Mouse (Mus musculus) right cerebral cortex, adult 18-20 months (tissue): ENCODE data around the gene Gtf2f2.
"Not testable (repeated sequence)": the region's sequence is repeated elsewhere in the genome, so short reads cannot be mapped to it uniquely, and the experiment has no call there.

Experiments
- DNase-seq: peaks from one replicate; pipeline ENCODE4 v3.0.0; 2022; ENCODE audit warnings: mixed read lengths

Gene Gtf2f2

GRCm38 (mm10) chr14:75992371-75992770 lies 18.3 kb downstream of the Gtf2f2 start:
- DNase-seq = no peak

DNA sequence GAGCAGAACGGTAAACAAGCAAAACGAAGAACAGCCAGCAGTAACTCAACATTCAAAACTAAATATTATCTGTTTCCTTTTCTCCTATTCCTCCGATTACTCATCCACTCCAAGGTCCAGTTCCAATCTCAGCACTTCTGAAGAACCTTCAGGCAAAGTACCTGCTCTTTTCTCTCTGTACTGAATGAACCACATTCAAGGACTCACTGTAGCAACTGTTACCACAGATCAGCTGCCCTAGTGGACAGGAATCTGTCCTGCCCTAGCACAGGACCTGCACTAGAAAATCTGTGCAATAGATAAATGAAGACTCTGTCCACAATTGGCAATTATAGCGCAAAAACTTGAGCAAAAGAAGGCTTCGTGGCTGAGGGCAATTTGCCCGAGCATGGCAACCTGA lies 19.7 kb downstream of the Gtf2f2 start:
- DNase-seq = no peak

GRCm38 (mm10) chr14:75989168-75989567 lies 21.5 kb downstream of the Gtf2f2 start:
- no peak for DNase-seq

DNA sequence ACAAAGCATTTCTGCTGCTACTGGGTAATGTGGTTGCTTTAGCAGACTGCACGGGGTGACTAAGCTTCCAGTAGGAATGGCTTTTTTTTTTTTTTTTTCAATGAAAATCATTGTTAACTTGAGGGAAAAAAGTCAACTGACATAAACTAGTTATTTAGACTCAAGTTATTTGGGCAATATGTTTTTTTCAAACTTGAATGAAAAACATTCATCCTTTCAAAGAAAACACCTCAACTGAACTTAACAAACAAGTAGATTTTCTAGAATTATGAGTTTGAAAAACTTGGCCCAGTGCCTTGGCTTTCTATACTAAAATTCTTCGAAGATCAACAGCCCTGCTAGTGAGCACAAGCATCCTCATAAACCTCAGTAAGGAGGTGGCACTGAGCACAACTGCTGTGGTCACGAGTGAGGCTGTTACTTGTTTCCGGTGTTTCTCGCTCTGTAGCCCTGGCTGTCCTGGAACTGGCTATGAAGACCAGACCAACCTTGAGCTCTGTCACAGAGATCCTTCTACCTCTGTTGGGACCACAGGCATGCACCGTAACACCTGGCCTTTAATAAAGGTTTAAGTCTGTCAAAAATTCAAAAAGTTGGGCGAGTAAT lies 23.7 kb downstream of the Gtf2f2 start:
- no peak for DNase-seq

- no peak for DNase-seq
Measured at GRCm38 (mm10) chr14:75985112-75985511, 25.6 kb downstream of the Gtf2f2 start.

- no peak for DNase-seq
Measured at GRCm38 (mm10) chr14:75983891-75984290, 26.8 kb downstream of the Gtf2f2 start.

DNA sequence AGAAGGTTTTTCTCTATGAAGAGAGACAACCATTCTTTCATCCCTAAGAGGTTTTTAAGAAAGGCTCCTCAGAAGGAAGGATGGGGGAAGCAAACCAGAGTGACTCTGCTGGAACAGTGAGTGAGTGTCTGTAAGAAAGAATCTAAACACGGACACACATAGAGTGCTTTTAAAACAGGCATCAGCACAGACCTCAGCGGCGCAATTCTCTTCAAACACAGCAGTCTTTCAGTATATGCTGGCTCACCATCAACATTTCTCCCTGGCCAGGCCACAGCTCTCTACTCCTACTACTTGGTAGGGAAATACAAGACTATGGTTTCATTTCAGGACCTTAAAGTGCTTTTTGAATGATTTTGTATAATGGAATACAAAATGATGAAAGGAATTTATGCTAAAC lies 29.4 kb downstream of the Gtf2f2 start:
- no peak for DNase-seq

DNA sequence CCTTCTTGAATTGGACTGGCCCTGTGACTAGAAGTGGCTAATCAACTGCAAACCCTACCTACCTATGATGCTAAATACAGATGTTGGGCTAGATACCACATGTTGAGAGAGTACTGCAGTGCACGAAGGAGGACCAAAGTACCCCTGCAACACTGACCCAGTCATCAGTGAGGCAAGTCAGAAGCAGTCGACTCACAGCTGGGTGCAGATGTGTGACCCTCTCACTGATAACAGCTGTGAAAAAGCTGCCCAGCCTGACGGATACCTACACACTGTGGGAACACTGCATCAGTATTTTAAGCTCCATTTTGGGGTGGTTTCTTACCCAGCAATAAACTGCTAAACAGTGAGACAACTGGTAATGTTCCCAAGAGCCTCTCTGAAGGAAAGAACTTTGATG lies 34.6 kb downstream of the Gtf2f2 start:
- DNase-seq = no peak

GRCm38 (mm10) chr14:75967291-75967690 lies 43.4 kb downstream of the Gtf2f2 start:
- no peak for DNase-seq

DNA sequence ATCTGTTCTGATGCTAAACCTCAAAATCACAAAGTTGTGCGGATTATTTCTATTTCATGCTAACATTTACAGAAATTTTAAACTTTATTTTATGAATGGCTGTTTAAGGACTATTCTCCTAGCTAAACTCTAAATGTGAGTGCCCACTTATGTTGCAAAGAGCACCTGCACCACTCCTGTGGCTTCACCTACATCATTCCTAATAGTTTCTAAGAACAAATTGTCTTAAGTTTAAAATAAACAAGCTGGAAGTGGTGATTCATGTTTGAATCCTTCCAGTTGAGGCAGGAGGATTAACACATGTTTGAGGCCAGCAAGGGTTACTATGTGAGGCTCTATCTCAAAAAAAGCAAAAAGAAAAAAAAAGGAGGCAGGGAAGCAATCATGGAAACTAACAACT lies 46.2 kb downstream of the Gtf2f2 start:
- no peak for DNase-seq

DNA sequence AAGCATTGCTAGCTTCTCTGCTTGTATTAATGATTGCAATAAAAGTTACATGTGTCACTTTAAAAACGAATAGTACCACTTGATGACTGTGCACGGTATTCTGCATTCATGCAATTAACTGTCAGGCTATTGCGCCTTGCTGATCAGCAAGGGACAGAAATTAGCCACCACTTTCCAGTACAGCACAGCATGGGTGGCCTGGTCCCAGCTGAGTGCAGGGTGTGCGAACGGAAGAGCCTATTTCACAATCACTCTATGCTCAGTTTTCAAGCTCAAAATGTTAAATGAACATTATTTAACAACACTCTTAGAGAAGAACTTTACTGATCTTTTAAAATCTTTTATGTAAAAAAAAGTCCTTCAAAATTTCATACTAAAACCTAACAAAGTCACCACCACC lies 46.7 kb downstream of the Gtf2f2 start:
- DNase-seq = no peak

- DNase-seq = no peak
Measured at GRCm38 (mm10) chr14:75963215-75963614, 47.5 kb downstream of the Gtf2f2 start.

DNA sequence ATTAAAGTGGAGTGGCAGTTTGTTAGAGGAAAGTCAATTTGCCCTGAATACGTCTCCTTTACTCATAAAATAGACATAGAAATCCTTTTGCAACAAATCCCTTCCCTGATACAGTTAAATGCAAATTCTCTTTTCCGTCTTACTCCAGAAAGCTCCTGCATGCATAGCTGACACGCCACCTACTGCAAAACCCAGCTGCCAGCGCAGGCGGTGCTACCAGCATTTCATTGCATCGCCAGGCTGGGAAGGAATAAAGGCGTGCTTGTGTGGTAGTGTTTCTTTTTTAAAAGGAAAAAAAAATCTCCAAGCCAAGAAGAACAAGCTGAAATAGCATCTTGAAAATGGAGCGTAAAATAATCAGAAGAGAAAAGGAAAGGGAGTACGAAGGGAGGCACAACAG lies 48.4 kb downstream of the Gtf2f2 start:
- DNase-seq = peak; percentile 90

GRCm38 (mm10) chr14:75954766-75955165 lies 55.9 kb downstream of the Gtf2f2 start, which contains the start of gene Kctd4:
TSS of gene Kctd4 (plus strand) at chr14:75955009.
- DNase-seq = no peak

DNA sequence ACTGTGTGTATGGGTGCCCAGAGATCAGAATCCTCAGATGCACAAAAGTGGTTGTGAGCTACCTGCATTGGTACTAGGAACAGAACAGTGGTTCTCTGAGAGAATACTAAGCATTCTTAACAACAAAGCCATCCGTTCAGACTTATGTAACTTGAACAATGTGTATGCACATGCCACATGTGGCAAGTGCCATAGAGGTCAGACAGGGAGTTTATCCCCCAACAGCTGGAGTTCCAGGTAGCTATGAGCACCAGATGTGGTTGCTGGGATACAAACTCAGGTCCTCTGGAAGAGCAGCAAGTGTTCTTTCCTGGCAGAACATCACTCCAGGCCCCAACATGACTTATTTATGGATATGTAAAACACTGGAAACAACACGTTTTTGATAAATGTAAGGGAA lies 57.7 kb downstream of the Gtf2f2 start:
- no peak for DNase-seq

DNA sequence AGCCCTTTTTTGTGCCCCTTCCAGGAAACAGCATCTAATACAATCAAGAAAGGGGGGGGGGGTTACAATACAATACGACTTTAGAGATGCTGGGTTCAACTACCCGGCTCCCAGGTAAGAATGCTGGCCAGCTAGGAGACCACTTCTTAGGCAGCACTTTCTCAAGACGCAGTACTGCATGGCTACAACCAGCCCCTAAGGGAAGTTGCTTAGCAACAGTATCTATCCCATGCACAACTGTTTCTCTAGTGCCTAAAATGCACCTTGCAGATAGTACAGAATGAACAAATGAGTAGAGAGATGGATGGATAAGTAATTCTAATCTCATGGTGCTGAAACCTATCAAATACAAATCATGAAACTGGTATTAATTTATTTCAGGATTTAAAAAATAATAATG lies 63.0 kb downstream of the Gtf2f2 start:
- DNase-seq = no peak

DNA sequence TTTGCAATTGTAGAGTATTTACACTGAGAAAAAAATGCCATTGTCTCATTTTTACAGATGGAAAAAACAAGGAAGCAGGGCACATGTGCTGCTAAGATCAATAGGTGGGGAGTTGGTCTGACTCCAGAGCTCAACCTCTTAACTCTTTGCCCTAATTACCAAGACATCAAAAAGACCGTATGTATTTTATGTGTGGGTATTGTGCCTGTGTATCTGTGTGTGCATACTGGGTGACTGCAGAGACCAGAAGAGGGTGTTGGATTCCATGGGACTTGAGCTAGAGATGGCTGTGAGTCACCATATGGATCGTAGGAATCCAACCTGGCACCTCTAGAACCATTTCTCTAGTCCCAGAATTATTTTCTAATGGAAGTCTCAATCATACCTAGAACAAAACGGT lies 68.3 kb downstream of the Gtf2f2 start:
- no peak for DNase-seq

DNA sequence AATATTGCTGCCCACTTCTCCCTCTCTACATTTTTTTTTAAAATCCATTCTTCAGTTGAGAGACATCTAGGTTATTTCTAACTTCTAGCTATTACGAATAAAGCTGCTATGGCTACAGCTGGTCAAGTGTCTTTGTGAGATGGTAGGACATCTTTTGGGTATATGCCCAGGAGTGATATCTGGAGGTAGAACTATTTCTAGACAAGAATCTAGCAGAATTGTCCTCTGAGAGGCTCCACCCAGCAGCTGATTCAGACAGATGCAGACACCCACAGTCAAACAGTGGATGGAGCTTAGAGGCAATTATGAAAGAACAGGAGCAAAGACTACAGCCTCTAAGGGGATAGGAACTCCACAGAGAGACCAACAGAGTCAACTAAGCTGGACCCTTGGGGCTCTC lies 69.2 kb downstream of the Gtf2f2 start:
- DNase-seq = peak; percentile 32

GRCm38 (mm10) chr14:75937714-75938113 lies 73.0 kb downstream of the Gtf2f2 start:
- no peak for DNase-seq

GRCm38 (mm10) chr14:75934359-75934758 lies 76.3 kb downstream of the Gtf2f2 start:
- DNase-seq = no peak

DNA sequence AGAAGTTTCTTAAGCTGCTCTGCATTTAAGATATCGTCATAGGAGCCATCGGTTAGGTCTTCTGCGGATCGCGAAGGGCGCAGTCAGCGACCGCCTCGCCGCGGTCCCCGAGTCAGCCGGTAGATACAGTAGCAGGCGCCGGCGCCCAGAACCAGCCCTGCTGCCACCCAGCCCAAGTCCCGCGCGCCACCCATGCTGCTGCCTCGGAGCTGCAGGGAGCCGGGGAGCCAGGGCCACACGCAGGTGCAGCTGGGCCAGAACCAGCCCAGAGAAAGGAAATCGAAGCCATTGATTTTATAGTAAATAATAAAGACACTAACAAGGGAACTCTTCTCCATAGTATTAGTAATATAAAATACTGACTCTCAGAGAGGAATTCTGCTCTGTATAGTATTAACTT lies 79.4 kb downstream of the Gtf2f2 start:
- no peak for DNase-seq

DNA sequence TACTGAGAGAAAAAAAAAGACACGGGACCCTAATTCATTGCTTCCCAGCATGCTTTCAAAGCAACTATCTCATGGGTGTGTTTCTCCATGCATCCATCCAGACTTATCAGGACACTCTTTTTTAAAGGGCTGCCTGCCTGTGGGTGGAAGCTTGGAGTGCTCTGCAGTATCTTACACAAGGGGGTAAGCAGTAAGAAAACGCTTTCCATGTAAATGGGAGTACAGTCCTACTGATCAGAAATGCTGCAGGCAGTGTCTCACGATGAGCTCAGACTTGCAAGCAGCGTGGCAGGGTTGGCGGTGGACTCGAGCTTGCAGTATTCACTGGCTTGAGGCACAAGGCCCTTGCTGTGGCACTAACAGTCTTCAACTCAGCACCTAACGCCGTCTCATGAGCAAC lies 81.0 kb downstream of the Gtf2f2 start:
- DNase-seq = not testable (repeated sequence)

DNA sequence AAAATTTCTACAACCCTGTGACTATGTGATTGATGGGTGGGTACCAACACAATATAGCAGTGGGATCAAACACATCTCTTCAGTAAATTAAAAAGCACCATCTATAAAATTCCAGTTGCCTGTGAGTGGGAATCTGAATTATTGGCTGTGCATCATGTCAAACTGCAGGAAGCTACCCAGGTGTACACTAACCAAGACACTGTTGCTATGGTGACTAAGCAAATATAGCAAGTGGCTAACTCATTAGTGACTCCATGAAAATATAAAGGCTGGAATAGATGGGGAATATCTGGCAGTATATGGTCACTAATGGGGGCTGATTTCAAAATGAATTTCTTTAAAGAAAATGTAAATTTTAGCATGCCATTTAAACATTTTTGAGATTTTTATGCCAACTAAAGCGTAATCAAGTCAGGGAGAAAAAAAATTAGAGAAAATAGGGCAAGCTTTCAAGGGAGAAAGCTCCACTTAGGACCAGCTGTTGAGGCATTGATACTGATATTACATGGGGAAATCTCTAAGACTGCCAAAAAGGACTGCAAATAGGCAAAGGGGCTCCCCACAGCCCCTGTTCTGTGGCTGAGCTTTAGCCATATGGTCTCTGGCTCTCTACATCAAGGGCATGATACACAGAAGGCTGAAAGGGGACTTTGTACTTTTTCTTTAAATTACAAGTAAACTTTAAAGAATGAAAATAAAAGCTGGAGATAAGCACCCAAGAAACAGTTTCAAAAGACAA lies 87.2 kb downstream of the Gtf2f2 start:
- no peak for DNase-seq

DNA sequence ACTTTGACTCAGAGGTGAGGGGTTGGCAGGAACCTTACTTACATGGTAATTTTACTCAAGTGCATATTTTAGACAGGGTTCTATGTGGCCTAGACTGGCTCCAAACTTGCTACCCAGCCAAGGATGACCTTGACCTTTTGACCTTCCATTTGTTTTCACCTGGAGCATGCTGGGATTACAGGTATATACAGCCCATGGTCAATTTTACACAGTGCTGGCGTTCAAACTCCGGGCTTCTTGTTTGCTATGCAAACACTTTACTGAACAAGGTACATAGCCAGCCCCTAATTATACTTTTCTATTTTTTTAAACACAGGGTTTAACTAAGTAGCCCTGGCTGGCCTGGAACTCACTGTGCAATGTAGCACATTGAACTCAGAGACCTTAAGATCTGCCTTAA lies 98.0 kb downstream of the Gtf2f2 start:
- no peak for DNase-seq

- DNase-seq = no peak
Measured at GRCm38 (mm10) chr14:75911968-75912367, 98.7 kb downstream of the Gtf2f2 start.
